Mouse (Mus musculus): Measurements from ENCODE around the gene Kdelr1.
"Not testable (repeated sequence)": the region's sequence is repeated elsewhere in the genome, so short reads cannot be mapped to it uniquely, and the experiment has no call there.

Kdelr1 gene

GRCm38 (mm10) chr7:45869787-45870186, 2.8 kb upstream of the Kdelr1 start:
- DNase-seq (ENCODE audit: extremely low read depth, low read depth, low spot score), result no peak

- DNase-seq (ENCODE audit: extremely low read depth, low read depth, low spot score), result no peak
Observed at GRCm38 (mm10) chr7:45870282-45871058, 2.1 kb upstream of the Kdelr1 start.

GRCm38 (mm10) chr7:45873061-45873947, 732 bp downstream of the Kdelr1 start:
- DNase-seq (ENCODE audit: extremely low read depth, low read depth, low spot score), result no peak

GRCm38 (mm10) chr7:45876895-45877294, 4.3 kb downstream of the Kdelr1 start:
- DNase-seq (ENCODE audit: extremely low read depth, low read depth, low spot score), result no peak

- DNase-seq (ENCODE audit: extremely low read depth, low read depth, low spot score), result not testable (repeated sequence)
Observed at GRCm38 (mm10) chr7:45878278-45878677, 5.7 kb downstream of the Kdelr1 start, which contains the start of gene Grin2d. TSS of gene Grin2d (minus strand) at chr7:45878378.

GRCm38 (mm10) chr7:45880531-45880930, 8.0 kb downstream of the Kdelr1 start:
- DNase-seq (ENCODE audit: extremely low read depth, low read depth, low spot score), result no peak

GRCm38 (mm10) chr7:45881011-45881410, 8.4 kb downstream of the Kdelr1 start:
- DNase-seq (ENCODE audit: extremely low read depth, low read depth, low spot score), result no peak

GRCm38 (mm10) chr7:45887246-45887645, 14.7 kb downstream of the Kdelr1 start:
- DNase-seq (ENCODE audit: extremely low read depth, low read depth, low spot score), result no peak

GRCm38 (mm10) chr7:45892651-45893050, 20.1 kb downstream of the Kdelr1 start:
- no peak for DNase-seq (ENCODE audit: extremely low read depth, low read depth, low spot score)

GRCm38 (mm10) chr7:45895931-45896516, 23.5 kb downstream of the Kdelr1 start:
- no peak for DNase-seq (ENCODE audit: extremely low read depth, low read depth, low spot score)

GRCm38 (mm10) chr7:45896517-45897257, 24.1 kb downstream of the Kdelr1 start, which contains the start of the genes Syngr4 and Tmem143:
TSS of gene Syngr4 (minus strand) at chr7:45896714.
TSS of gene Tmem143 (plus strand) at chr7:45896941.
- peak; percentile 80 for DNase-seq (ENCODE audit: extremely low read depth, low read depth, low spot score)

GRCm38 (mm10) chr7:45897258-45897757, 24.7 kb downstream of the Kdelr1 start:
- DNase-seq (ENCODE audit: extremely low read depth, low read depth, low spot score), result no peak

- DNase-seq (ENCODE audit: extremely low read depth, low read depth, low spot score), result not testable (repeated sequence)
Observed at GRCm38 (mm10) chr7:45898125-45898524, 25.6 kb downstream of the Kdelr1 start.

GRCm38 (mm10) chr7:45901562-45901961, 29.0 kb downstream of the Kdelr1 start:
- DNase-seq (ENCODE audit: extremely low read depth, low read depth, low spot score), result no peak

GRCm38 (mm10) chr7:45902481-45903002, 30.0 kb downstream of the Kdelr1 start:
- no peak for DNase-seq (ENCODE audit: extremely low read depth, low read depth, low spot score)

- DNase-seq (ENCODE audit: extremely low read depth, low read depth, low spot score), result no peak
Observed at GRCm38 (mm10) chr7:45906622-45907021, 34.0 kb downstream of the Kdelr1 start.

GRCm38 (mm10) chr7:45908384-45908783, 35.8 kb downstream of the Kdelr1 start:
- no peak for DNase-seq (ENCODE audit: extremely low read depth, low read depth, low spot score)

- DNase-seq (ENCODE audit: extremely low read depth, low read depth, low spot score), result no peak
Observed at GRCm38 (mm10) chr7:45909145-45909544, 36.6 kb downstream of the Kdelr1 start.

- no peak for DNase-seq (ENCODE audit: extremely low read depth, low read depth, low spot score)
Observed at GRCm38 (mm10) chr7:45914067-45914466, 41.5 kb downstream of the Kdelr1 start.

GRCm38 (mm10) chr7:45915011-45915410, 42.4 kb downstream of the Kdelr1 start:
- DNase-seq (ENCODE audit: extremely low read depth, low read depth, low spot score), result no peak

Measured in fat pad, adult 2 months (tissue).